Mouse (Mus musculus) E14TG2a.4 (cell line): ENCODE measurements around the gene Klrb1b.
"Not testable (repeated sequence)": the region's sequence is repeated elsewhere in the genome, so short reads cannot be mapped to it uniquely, and the experiment has no call there.

Experiments
- CTCF ChIP-seq: conservative IDR thresholded peaks from 2 replicates; pipeline ENCODE4 v1.5.1; 2014; ENCODE audit warnings: low read length
- NANOG ChIP-seq: IDR thresholded peaks from 2 replicates; pipeline ENCODE4 v1.6.1; 2014; ENCODE audit warnings: borderline replicate concordance, low read length, mixed read lengths
- POU5F1 ChIP-seq: IDR thresholded peaks from 2 replicates; pipeline ENCODE4 v1.6.1; 2014; ENCODE audit warnings: low read length, borderline replicate concordance

- TF ChIP-seq CTCF, NANOG, POU5F1: not testable (repeated sequence)
These were observed 39.7 kb downstream of the Klrb1b start for GRCm38 (mm10) chr6:128786396-128786795.
